Mouse (Mus musculus): Measurements from ENCODE around the gene Klf7. TPM values are rescaled to one million over a fixed set of nuclear protein-coding genes. Genes with fewer than 3 reads are reported as not detected.

Gene Klf7
- polyA plus RNA-seq, 1 experiment from 2014 or later, result 24.9 TPM

GRCm38 (mm10) chr1:64106127-64106526 lies 16.0 kb downstream of the Klf7 start:
- no peak for ATAC-seq
- no peaks in the 10 kb centered on the region for H3K9me3 ChIP-seq (ENCODE audit: control insufficient read depth, low read length)
- H3K27me3 ChIP-seq (replicated peaks; ENCODE audit: control insufficient read depth, insufficient read depth, low read length), result no peaks in the 10 kb centered on the region
- H3K27ac ChIP-seq (ENCODE audit: low read length), result peak overlapping the region; percentile 67
- no peak overlapping the region for H3K4me2 ChIP-seq (ENCODE audit: low read depth, low read length)
- no peaks in the 10 kb centered on the region for H3K36me3 ChIP-seq (ENCODE audit: control insufficient read depth, insufficient read depth, low read length)
- H3K4me1 ChIP-seq (ENCODE audit: control insufficient read depth, insufficient read depth, low read length), result peaks cover 12% of the 10 kb centered on the region
- no peak overlapping the region for H3K4me3 ChIP-seq (ENCODE audit: low read length)
- H3K9ac ChIP-seq (ENCODE audit: low read depth, low read length), result no peak overlapping the region
- WGBS, result 24% methylated on average over 5 of the region's 5 CpGs

- peaks cover 12% of the 10 kb centered on the region for H3K4me1 ChIP-seq (ENCODE audit: control insufficient read depth, insufficient read depth, low read length)
- no peak overlapping the region for H3K4me3 ChIP-seq (ENCODE audit: low read length)
- H3K4me2 ChIP-seq (ENCODE audit: low read depth, low read length), result peak overlapping the region; percentile 26; the same call in 1 of the 2 replicates
- peak overlapping the region; percentile 89 for H3K27ac ChIP-seq (ENCODE audit: low read length)
- no peaks in the 10 kb centered on the region for H3K36me3 ChIP-seq (ENCODE audit: control insufficient read depth, insufficient read depth, low read length)
- H3K9me3 ChIP-seq (ENCODE audit: control insufficient read depth, low read length), result no peaks in the 10 kb centered on the region
- 54% methylated on average over 7 of the region's 7 CpGs for WGBS
- no peaks in the 10 kb centered on the region for H3K27me3 ChIP-seq (replicated peaks; ENCODE audit: control insufficient read depth, insufficient read depth, low read length)
- 0 out of 2 replicates have a peak overlapping the region, but pooled peaks have one; percentile 27 for H3K9ac ChIP-seq (ENCODE audit: low read depth, low read length)
- ATAC-seq, result peak; percentile 93
These were observed 16.9 kb downstream of the Klf7 start for GRCm38 (mm10) chr1:64105181-64105646.

DNA sequence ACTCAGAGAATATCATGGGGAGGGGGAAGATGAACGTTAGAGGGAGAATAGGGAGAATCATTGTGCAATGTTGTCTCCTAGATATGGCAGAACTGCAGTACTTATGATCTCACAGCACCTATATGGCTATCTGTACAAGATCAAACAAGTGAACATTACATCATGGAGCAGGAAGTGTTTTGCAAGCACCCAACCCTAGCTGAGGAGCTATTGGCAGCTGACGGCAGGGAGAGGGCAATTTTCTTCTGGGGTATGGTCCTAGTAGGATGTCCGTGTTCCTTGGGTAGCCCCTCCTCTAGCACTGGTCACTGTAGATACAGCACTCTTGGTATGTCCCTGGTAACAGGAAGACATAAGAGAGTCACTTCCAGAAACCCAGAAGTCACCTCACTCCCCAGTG lies 17.4 kb downstream of the Klf7 start:
- ATAC-seq, result peak; percentile 81
- WGBS, result 55% methylated on average over 3 of the region's 3 CpGs

DNA sequence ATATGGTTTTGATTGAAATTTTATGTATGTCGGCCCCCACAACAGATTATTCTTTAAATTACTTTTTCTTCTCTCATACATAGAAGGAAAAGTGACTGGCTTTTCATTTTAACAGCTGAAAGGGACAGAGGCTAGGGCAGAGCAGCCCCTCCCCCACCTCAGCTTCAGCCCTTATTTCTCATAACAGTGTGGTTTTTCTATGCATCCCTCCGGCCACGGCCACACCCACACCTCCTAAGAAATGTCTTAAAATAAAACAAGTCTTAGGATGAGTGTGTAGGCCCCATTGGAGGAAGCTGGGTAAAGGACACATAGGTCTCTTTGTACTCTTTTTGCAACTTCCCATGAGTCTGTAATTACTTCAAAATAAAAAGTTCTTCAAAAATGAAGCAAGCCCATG lies 20.8 kb downstream of the Klf7 start:
- H3K36me3 ChIP-seq (ENCODE audit: control insufficient read depth, insufficient read depth, low read length), result no peaks in the 10 kb centered on the region
- H3K4me2 ChIP-seq (ENCODE audit: low read depth, low read length), result no peak overlapping the region
- 66% methylated on average over 3 of the region's 3 CpGs for WGBS
- ATAC-seq, result no peak
- peaks cover 29% of the 10 kb centered on the region for H3K4me1 ChIP-seq (ENCODE audit: control insufficient read depth, insufficient read depth, low read length)
- no peak overlapping the region for H3K4me3 ChIP-seq (ENCODE audit: low read length)
- H3K27ac ChIP-seq (ENCODE audit: low read length), result no peak overlapping the region
- H3K27me3 ChIP-seq (replicated peaks; ENCODE audit: control insufficient read depth, insufficient read depth, low read length), result no peaks in the 10 kb centered on the region
- H3K9ac ChIP-seq (ENCODE audit: low read depth, low read length), result no peak overlapping the region
- no peaks in the 10 kb centered on the region for H3K9me3 ChIP-seq (ENCODE audit: control insufficient read depth, low read length)

More for the DNA sequence above, 17.4 kb downstream of the Klf7 start:
- no peaks in the 10 kb centered on the region for H3K36me3 ChIP-seq (ENCODE audit: control insufficient read depth, insufficient read depth, low read length)
- peaks cover 12% of the 10 kb centered on the region for H3K4me1 ChIP-seq (ENCODE audit: control insufficient read depth, insufficient read depth, low read length)
- H3K9me3 ChIP-seq (ENCODE audit: control insufficient read depth, low read length), result no peaks in the 10 kb centered on the region
- H3K27ac ChIP-seq (ENCODE audit: low read length), result peak overlapping the region; percentile 89
- no peaks in the 10 kb centered on the region for H3K27me3 ChIP-seq (replicated peaks; ENCODE audit: control insufficient read depth, insufficient read depth, low read length)
- no peak overlapping the region for H3K4me3 ChIP-seq (ENCODE audit: low read length)
- H3K9ac ChIP-seq (ENCODE audit: low read depth, low read length), result 0 out of 2 replicates have a peak overlapping the region, but pooled peaks have one; percentile 27
- peak overlapping the region; percentile 26; the same call in 1 of the 2 replicates for H3K4me2 ChIP-seq (ENCODE audit: low read depth, low read length)

- Histone ChIP-seq H3K27me3 (replicated peaks; ENCODE audit: control insufficient read depth, insufficient read depth, low read length) (no peaks in the 10 kb centered on the region), H3K9ac (ENCODE audit: low read depth, low read length) (no peak overlapping the region), H3K4me3 (ENCODE audit: low read length) (no peak overlapping the region), H3K4me1 (ENCODE audit: control insufficient read depth, insufficient read depth, low read length) (peaks cover 21% of the 10 kb centered on the region), H3K9me3 (ENCODE audit: control insufficient read depth, low read length) (no peaks in the 10 kb centered on the region), H3K27ac (ENCODE audit: low read length) (peak overlapping the region; percentile 81), H3K4me2 (ENCODE audit: low read depth, low read length) (no peak overlapping the region), H3K36me3 (ENCODE audit: control insufficient read depth, insufficient read depth, low read length) (no peaks in the 10 kb centered on the region)
- ATAC-seq, result no peak
- 50% methylated on average over 4 of the region's 4 CpGs for WGBS
These were observed 23.3 kb downstream of the Klf7 start for GRCm38 (mm10) chr1:64098800-64099199.

DNA sequence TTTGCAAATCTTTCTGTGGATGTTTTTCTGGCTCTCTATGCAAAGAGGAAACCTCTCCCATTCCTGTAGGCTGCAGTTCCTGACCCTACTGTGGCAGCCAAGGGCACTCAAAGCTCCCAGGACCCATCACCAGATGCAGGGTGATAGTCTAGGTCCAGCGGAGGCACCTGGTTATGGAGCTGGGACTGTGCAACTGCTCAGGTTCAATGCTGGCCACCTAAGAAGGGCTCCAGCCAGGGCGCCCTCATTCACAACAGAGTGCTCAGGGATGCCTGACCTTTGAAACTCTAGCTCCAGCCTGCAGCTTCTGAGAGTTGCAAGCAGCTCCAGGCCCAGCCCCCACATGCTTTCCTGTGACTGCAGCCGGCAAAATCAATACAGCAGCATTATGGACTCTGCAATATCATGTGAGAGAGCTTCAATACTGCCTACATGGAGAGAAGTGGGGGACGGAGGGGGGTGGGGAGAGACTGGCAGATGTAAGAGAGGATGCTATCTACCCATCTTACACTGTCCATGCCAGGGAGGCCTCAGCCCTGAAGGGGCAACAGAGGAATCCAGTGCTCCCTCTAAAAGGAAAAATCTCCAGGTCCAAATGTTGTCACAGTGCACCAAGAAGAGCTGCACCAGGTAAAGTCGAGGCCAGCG lies 24.3 kb downstream of the Klf7 start:
- Histone ChIP-seq H3K9ac (ENCODE audit: low read depth, low read length) (peak overlapping the region; percentile 33; the same call in 1 of the 2 replicates), H3K27ac (ENCODE audit: low read length) (peak overlapping the region; percentile 81), H3K4me3 (ENCODE audit: low read length) (no peak overlapping the region), H3K4me2 (ENCODE audit: low read depth, low read length) (peak overlapping the region; percentile 21; the same call in 1 of the 2 replicates), H3K4me1 (ENCODE audit: control insufficient read depth, insufficient read depth, low read length) (peaks cover 21% of the 10 kb centered on the region), H3K9me3 (ENCODE audit: control insufficient read depth, low read length) (no peaks in the 10 kb centered on the region), H3K36me3 (ENCODE audit: control insufficient read depth, insufficient read depth, low read length) (no peaks in the 10 kb centered on the region), H3K27me3 (replicated peaks; ENCODE audit: control insufficient read depth, insufficient read depth, low read length) (no peaks in the 10 kb centered on the region)
- ATAC-seq, result peak; percentile 93
- 48% methylated on average over 6 of the region's 6 CpGs for WGBS

GRCm38 (mm10) chr1:64093018-64093417 lies 29.1 kb downstream of the Klf7 start:
- no peak overlapping the region for H3K27ac ChIP-seq (ENCODE audit: low read length)
- H3K4me3 ChIP-seq (ENCODE audit: low read length), result no peak overlapping the region
- ATAC-seq, result no peak
- no peaks in the 10 kb centered on the region for H3K27me3 ChIP-seq (replicated peaks; ENCODE audit: control insufficient read depth, insufficient read depth, low read length)
- H3K4me1 ChIP-seq (ENCODE audit: control insufficient read depth, insufficient read depth, low read length), result peaks cover 27% of the 10 kb centered on the region
- H3K36me3 ChIP-seq (ENCODE audit: control insufficient read depth, insufficient read depth, low read length), result no peaks in the 10 kb centered on the region
- no peak overlapping the region for H3K9ac ChIP-seq (ENCODE audit: low read depth, low read length)
- H3K4me2 ChIP-seq (ENCODE audit: low read depth, low read length), result no peak overlapping the region
- 87% methylated on average over 5 of the region's 5 CpGs for WGBS
- no peaks in the 10 kb centered on the region for H3K9me3 ChIP-seq (ENCODE audit: control insufficient read depth, low read length)

GRCm38 (mm10) chr1:64091591-64091990 lies 30.5 kb downstream of the Klf7 start:
- 85% methylated on average over 9 of the region's 9 CpGs for WGBS
- no peak for ATAC-seq
- Histone ChIP-seq H3K4me1 (ENCODE audit: control insufficient read depth, insufficient read depth, low read length) (peaks cover 19% of the 10 kb centered on the region), H3K36me3 (ENCODE audit: control insufficient read depth, insufficient read depth, low read length) (no peaks in the 10 kb centered on the region), H3K9ac (ENCODE audit: low read depth, low read length) (no peak overlapping the region), H3K4me2 (ENCODE audit: low read depth, low read length) (no peak overlapping the region), H3K4me3 (ENCODE audit: low read length) (no peak overlapping the region), H3K27ac (ENCODE audit: low read length) (no peak overlapping the region), H3K27me3 (replicated peaks; ENCODE audit: control insufficient read depth, insufficient read depth, low read length) (no peaks in the 10 kb centered on the region), H3K9me3 (ENCODE audit: control insufficient read depth, low read length) (no peaks in the 10 kb centered on the region)

DNA sequence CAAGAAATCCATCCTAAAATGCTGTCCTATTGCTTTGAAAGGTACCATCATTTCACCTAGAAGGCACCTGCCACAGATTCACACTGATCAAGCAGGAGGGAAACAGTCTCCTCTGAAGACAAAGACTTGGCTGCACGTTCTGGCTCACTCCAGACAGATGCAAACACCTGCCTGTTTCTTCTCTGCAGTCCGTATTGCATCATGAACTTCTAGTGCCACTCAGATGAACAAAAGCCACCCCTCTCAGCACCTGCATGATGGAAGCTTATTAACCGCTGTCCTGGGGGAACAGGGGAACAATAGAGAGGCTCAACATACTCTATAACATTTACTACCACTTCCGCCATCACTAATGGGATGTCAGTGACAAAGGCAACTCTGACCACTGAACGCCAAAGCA lies 31.5 kb downstream of the Klf7 start:
- Histone ChIP-seq H3K9me3 (ENCODE audit: control insufficient read depth, low read length) (no peaks in the 10 kb centered on the region), H3K27ac (ENCODE audit: low read length) (no peak overlapping the region), H3K9ac (ENCODE audit: low read depth, low read length) (no peak overlapping the region), H3K36me3 (ENCODE audit: control insufficient read depth, insufficient read depth, low read length) (no peaks in the 10 kb centered on the region), H3K4me2 (ENCODE audit: low read depth, low read length) (no peak overlapping the region), H3K27me3 (replicated peaks; ENCODE audit: control insufficient read depth, insufficient read depth, low read length) (no peaks in the 10 kb centered on the region), H3K4me1 (ENCODE audit: control insufficient read depth, insufficient read depth, low read length) (peaks cover 16% of the 10 kb centered on the region), H3K4me3 (ENCODE audit: low read length) (no peak overlapping the region)
- WGBS, result 86% methylated on average over 5 of the region's 5 CpGs
- ATAC-seq, result no peak

Data from intestine, embryonic 16.5 days (tissue).